7 mouse cellular contexts compared by ENCODE assay signal in the genomic region with DNA sequence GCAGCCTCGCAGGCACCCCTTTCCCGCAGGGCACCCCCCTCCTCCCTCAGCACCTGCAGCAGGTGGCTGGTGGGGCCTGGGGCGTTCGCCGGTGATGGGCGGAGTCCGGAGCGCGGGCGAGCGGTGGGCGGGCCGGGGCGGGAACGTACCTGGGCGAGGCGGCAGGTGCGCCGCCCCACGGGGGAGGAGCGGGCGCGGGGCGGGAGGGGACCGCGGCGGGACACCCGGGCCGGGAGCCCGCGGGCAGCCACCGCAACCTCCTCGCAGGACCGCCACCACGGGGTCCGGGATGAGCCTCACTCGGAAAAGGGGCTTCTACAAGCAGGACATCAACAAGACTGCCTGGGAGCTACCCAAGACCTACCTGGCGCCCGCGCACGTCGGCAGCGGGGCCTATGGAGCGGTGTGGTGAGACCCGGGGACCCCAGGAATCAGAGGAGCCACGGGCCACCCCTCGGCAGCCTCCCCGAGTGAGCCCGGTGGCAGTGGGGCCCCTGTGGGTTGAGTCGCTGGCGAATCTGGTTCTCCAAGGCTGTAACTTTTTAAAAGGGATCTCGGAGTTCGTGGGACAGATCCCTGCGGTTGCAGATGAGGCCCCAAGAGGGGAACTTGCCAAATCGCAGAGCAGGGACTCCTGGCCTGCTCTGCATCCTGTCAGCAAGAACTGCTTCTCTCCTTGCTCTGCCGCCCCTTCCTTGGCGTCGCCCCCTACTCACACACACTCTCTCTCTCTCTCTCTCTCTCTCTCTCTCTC. TPM values are rescaled to one million over a fixed set of nuclear protein-coding genes. Genes with fewer than 3 reads are reported as not detected.
DNase-seq lines count a peak whose midpoint lies in the region; ATAC-seq and TF ChIP-seq lines count a peak whose summit lies in the region.

Gene Mapk13 (plus strand): TSS at position 177 of the 754 bp plus-strand sequence.

- no peak within 1 kb of the TSS for H3K27ac ChIP-seq in heart, embryonic 16.5 days (ENCODE audit: low read length)
- H3K27ac ChIP-seq in limb, embryonic 13.5 days, result no peak within 1 kb of the TSS
- H3K27ac ChIP-seq in midbrain, embryonic 13.5 days, result no peak within 1 kb of the TSS

- H3K4me1 ChIP-seq in heart, embryonic 16.5 days (ENCODE audit: control insufficient read depth, insufficient read depth, low read length), result peaks cover 12% of the 10 kb centered on the region
- H3K4me1 ChIP-seq in limb, embryonic 13.5 days, result peaks cover 18% of the 10 kb centered on the region
- peaks cover 15% of the 10 kb centered on the region for H3K4me1 ChIP-seq in midbrain, embryonic 13.5 days (replicated peaks)

- peak within 1 kb of the TSS; percentile 61 for H3K9ac ChIP-seq in heart, embryonic 16.5 days (ENCODE audit: low read length)
- H3K9ac ChIP-seq in limb, embryonic 13.5 days, result peak within 1 kb of the TSS; percentile 66
- H3K9ac ChIP-seq in midbrain, embryonic 13.5 days (replicated peaks), result peak within 1 kb of the TSS; percentile 58

- H3K36me3 ChIP-seq in heart, embryonic 16.5 days (ENCODE audit: control insufficient read depth, insufficient read depth), result no peaks in the 10 kb centered on the region
- H3K36me3 ChIP-seq in limb, embryonic 13.5 days, result no peaks in the 10 kb centered on the region
- H3K36me3 ChIP-seq in midbrain, embryonic 13.5 days, result no peaks in the 10 kb centered on the region

- 1% methylated on average over 57 of the region's 58 CpGs for WGBS in heart, embryonic 16.5 days
- under 1% methylated on average over 57 of the region's 58 CpGs for WGBS in limb, embryonic 13.5 days
- WGBS in midbrain, embryonic 13.5 days, result 1% methylated on average over 58 of the region's 58 CpGs

- H3K27me3 ChIP-seq in heart, embryonic 16.5 days (ENCODE audit: control insufficient read depth, insufficient read depth, low read length), result peaks cover 21% of the 10 kb centered on the region
- H3K27me3 ChIP-seq in limb, embryonic 13.5 days, result peaks cover 42% of the 10 kb centered on the region
- H3K27me3 ChIP-seq in midbrain, embryonic 13.5 days, result peaks cover 39% of the 10 kb centered on the region

- peak within 1 kb of the TSS; percentile 49 for H3K4me3 ChIP-seq in heart, embryonic 16.5 days (ENCODE audit: low read length)
- peak within 1 kb of the TSS; percentile 54 for H3K4me3 ChIP-seq in limb, embryonic 13.5 days
- peak within 1 kb of the TSS; percentile 38 for H3K4me3 ChIP-seq in midbrain, embryonic 13.5 days (replicated peaks)

- TF ChIP-seq POLR2A in brain, embryonic 14.5 days (IDR thresholded peaks at IDR 0.05; ENCODE audit: borderline replicate concordance, extremely low read depth, insufficient read depth, insufficient read length, poor library complexity, severe bottlenecking), result no peak

- DNase-seq in adrenal gland, adult (ENCODE audit: inconsistent age in 2 of 2, low spot score in 1 of 2), result peak; percentile 50 to 77
- peak; percentile 27 for DNase-seq in brain, embryonic 14.5 days (ENCODE audit: low read depth)
- no peak for DNase-seq in right cerebral cortex, adult 18-20 months
- no peak for DNase-seq in gastrocnemius, postnatal 25 days

- H3K9me3 ChIP-seq in heart, embryonic 16.5 days (replicated peaks; ENCODE audit: control insufficient read depth, low read length), result no peaks in the 10 kb centered on the region
- H3K9me3 ChIP-seq in limb, embryonic 13.5 days, result no peaks in the 10 kb centered on the region
- no peaks in the 10 kb centered on the region for H3K9me3 ChIP-seq in midbrain, embryonic 13.5 days

- peak within 1 kb of the TSS; percentile 86 for H3K4me2 ChIP-seq in heart, embryonic 16.5 days (ENCODE audit: low read depth, low read length)
- H3K4me2 ChIP-seq in limb, embryonic 13.5 days (replicated peaks), result peak within 1 kb of the TSS; percentile 93
- peak within 1 kb of the TSS; percentile 65 for H3K4me2 ChIP-seq in midbrain, embryonic 13.5 days (replicated peaks)

- no peak for TF ChIP-seq CTCF in brain, embryonic 14.5 days (IDR thresholded peaks at IDR 0.05; ENCODE audit: borderline replicate concordance, extremely low read depth, insufficient read depth, insufficient read length)

- no peak; the same call in 1 of the 2 replicates for ATAC-seq in heart, embryonic 16.5 days (replicated peaks; ENCODE audit: extremely low read depth, insufficient read depth, low FRiP score)
- ATAC-seq in limb, embryonic 13.5 days (ENCODE audit: low FRiP score, low read depth), result no peak
- 0 out of 2 replicates have a peak, but pooled peaks have one; percentile 40 for ATAC-seq in midbrain, embryonic 13.5 days

RNA-seq across cellular contexts. Expression of gene Mapk13, which starts in this region (rescaled TPM):
- 1.3 and 2.1 TPM in 2 replicates for polyA plus RNA-seq in brain, embryonic 14.5 days (2012; rRNA removed)
- 4.3 and 8.8 TPM in 2 replicates for polyA plus RNA-seq in heart, embryonic 16.5 days (2015; fragmentation: Nextera tagmentation; extraction: Ambion mirVana)
- 29.0 and 29.8 TPM in 2 replicates for polyA plus RNA-seq in limb, embryonic 13.5 days (2015; fragmentation: Nextera tagmentation; extraction: Ambion mirVana)
- 0.58 and 0.96 TPM in 2 replicates for polyA plus RNA-seq in midbrain, embryonic 13.5 days (2015; fragmentation: Nextera tagmentation; extraction: Ambion mirVana)
- total RNA-seq in gastrocnemius, postnatal 25 days (2021), result under 1 TPM in 1 of 2 experiments, not detected in 1; 0.16 TPM

Comparison
In these comparisons a context has a peak if more than half of its experiments do, and no peak if none do; other contexts are left out.
1. Peak in ATAC-seq, H3K4me3 ChIP-seq, H3K9ac ChIP-seq and H3K4me2 ChIP-seq in midbrain, embryonic 13.5 days; RNA of the gene not detected or under 1 TPM.
2. DNase-seq: peak in adrenal gland, adult (2 of 2) and brain, embryonic 14.5 days (single experiment); none in right cerebral cortex, adult 18-20 months (single experiment) and gastrocnemius, postnatal 25 days (single experiment).
3. Peak in every context shown above with its lines, with median percentiles within 50 percentile points of each other: H3K4me2 ChIP-seq, H3K4me3 ChIP-seq and H3K9ac ChIP-seq.